Mouse (Mus musculus) limb, embryonic 13.5 days (tissue): ENCODE measurements around the gene Tmem269. TPM values are rescaled to one million over a fixed set of nuclear protein-coding genes. Genes with fewer than 3 reads are reported as not detected.
A peak's percentile ranks its signal among the peaks of the same experiment; 100 is the strongest.

Source experiments
- ATAC-seq: fragments of 200-750 bp; cut with Nextera tagmentation; 2 replicates; pipeline ENCODE4 v1.8.0; 2017; ENCODE audit warnings: low read depth, moderate number of reproducible peaks, moderate TSS enrichment; ENCODE audit not compliant: low FRiP score
- H3K27ac ChIP-seq: fragments of 300-500 bp; sonication (generic); 2 replicates; pipeline ENCODE4 v1.5.1; 2015; ENCODE audit warnings: inconsistent platforms, mild to moderate bottlenecking, moderate library complexity
- H3K27me3 ChIP-seq: fragments of 300-500 bp; sonication (generic); 2 replicates; pipeline ENCODE4 v1.6.1; 2015; ENCODE audit warnings: mild to moderate bottlenecking, inconsistent platforms
- H3K36me3 ChIP-seq: fragments of 300-500 bp; sonication (generic); 2 replicates; pipeline ENCODE4 v1.6.1; 2015; ENCODE audit warnings: inconsistent platforms, mild to moderate bottlenecking, moderate library complexity
- H3K4me1 ChIP-seq: fragments of 300-500 bp; sonication (generic); 2 replicates; pipeline ENCODE4 v1.6.1; 2015; ENCODE audit warnings: inconsistent platforms
- H3K4me2 ChIP-seq: fragments of 300-500 bp; sonication (generic); replicated peaks from 2 replicates; pipeline ENCODE4 v1.6.1; 2015; ENCODE audit warnings: inconsistent platforms, mild to moderate bottlenecking, moderate library complexity
- H3K4me3 ChIP-seq: fragments of 300-500 bp; sonication (generic); 2 replicates; pipeline ENCODE4 v1.5.1; 2015; ENCODE audit warnings: moderate library complexity, mild to moderate bottlenecking, inconsistent platforms
- H3K9ac ChIP-seq: fragments of 300-500 bp; sonication (generic); 2 replicates; pipeline ENCODE4 v1.6.1; 2015; ENCODE audit warnings: mild to moderate bottlenecking, inconsistent platforms
- H3K9me3 ChIP-seq: fragments of 300-500 bp; sonication (generic); 2 replicates; pipeline ENCODE4 v1.6.1; 2016; ENCODE audit warnings: inconsistent platforms
- WGBS: fragments of 180-500 bp; shearing (Covaris S2); methylation state at CpG from one replicate; pipeline ENCODE4 v1.1.7; 2015; 5-methylcytosine and 5-hydroxymethylcytosine counted together
- polyA plus RNA-seq: library from polyadenylated mRNA; unstranded; fragments of >200 nt; fragmentation: Nextera tagmentation; extraction: Ambion mirVana; gene quantifications from 2 replicates; pipeline ENCODE4 v1.2.1, GENCODE M21; 2015

Gene Tmem269
- polyA plus RNA-seq, 1 experiment from 2014 or later = 0.11 TPM

- Histone ChIP-seq H3K9ac (no peak overlapping the region), H3K4me2 (no peak overlapping the region), H3K36me3 (no peaks in the 10 kb centered on the region), H3K27ac (no peak overlapping the region), H3K27me3 (no peaks in the 10 kb centered on the region), H3K9me3 (no peaks in the 10 kb centered on the region), H3K4me3 (no peak overlapping the region), H3K4me1 (peaks cover 4% of the 10 kb centered on the region)
- ATAC-seq = no peak
- WGBS = 62% methylated on average over 3 of the region's 3 CpGs
These were observed 26.7 kb downstream of the Tmem269 start for GRCm38 (mm10) chr4:119191273-119191672.

- Histone ChIP-seq H3K9ac (no peak overlapping the region), H3K4me1 (no peaks in the 10 kb centered on the region), H3K27me3 (no peaks in the 10 kb centered on the region), H3K36me3 (no peaks in the 10 kb centered on the region), H3K27ac (no peak overlapping the region), H3K9me3 (no peaks in the 10 kb centered on the region), H3K4me2 (no peak overlapping the region), H3K4me3 (no peak overlapping the region)
- 83% methylated on average over 8 of the region's 8 CpGs for WGBS
- ATAC-seq = no peak
These were observed 27.4 kb downstream of the Tmem269 start for GRCm38 (mm10) chr4:119190618-119191017.

GRCm38 (mm10) chr4:119189864-119190263 is 28.2 kb downstream of the Tmem269 start, which contains the start of gene Ermap:
TSS of gene Ermap (minus strand) at chr4:119190011.
- H3K4me2 ChIP-seq = no peak within 1 kb of the TSS
- H3K27ac ChIP-seq = no peak within 1 kb of the TSS
- 74% methylated on average over 6 of the region's 6 CpGs for WGBS

GRCm38 (mm10) chr4:119189392-119189791 is 28.6 kb downstream of the Tmem269 start:
- Histone ChIP-seq H3K4me2 (no peak overlapping the region), H3K36me3 (no peaks in the 10 kb centered on the region), H3K9ac (no peak overlapping the region), H3K27ac (no peak overlapping the region), H3K9me3 (no peaks in the 10 kb centered on the region), H3K4me3 (no peak overlapping the region), H3K4me1 (no peaks in the 10 kb centered on the region), H3K27me3 (no peaks in the 10 kb centered on the region)
- ATAC-seq = no peak
- 82% methylated on average over 6 of the region's 6 CpGs for WGBS

More at GRCm38 (mm10) chr4:119189864-119190263, 28.2 kb downstream of the Tmem269 start, which contains the start of gene Ermap:
- Histone ChIP-seq H3K4me3 (no peak within 1 kb of the TSS), H3K27me3 (no peaks in the 10 kb centered on the region), H3K9ac (no peak within 1 kb of the TSS), H3K4me1 (no peaks in the 10 kb centered on the region), H3K9me3 (no peaks in the 10 kb centered on the region), H3K36me3 (no peaks in the 10 kb centered on the region)
- ATAC-seq = no peak

GRCm38 (mm10) chr4:119188060-119188785 is 29.8 kb downstream of the Tmem269 start:
- H3K4me1 ChIP-seq = no peaks in the 10 kb centered on the region
- no peak for ATAC-seq
- H3K9me3 ChIP-seq = no peaks in the 10 kb centered on the region
- no peak overlapping the region for H3K4me2 ChIP-seq
- H3K4me3 ChIP-seq = no peak overlapping the region
- H3K36me3 ChIP-seq = no peaks in the 10 kb centered on the region
- no peak overlapping the region for H3K27ac ChIP-seq
- H3K27me3 ChIP-seq = no peaks in the 10 kb centered on the region
- 55% methylated on average over 11 of the region's 11 CpGs for WGBS
- H3K9ac ChIP-seq = no peak overlapping the region

- Histone ChIP-seq H3K4me1 (no peaks in the 10 kb centered on the region), H3K36me3 (no peaks in the 10 kb centered on the region), H3K4me3 (no peak overlapping the region), H3K9me3 (no peaks in the 10 kb centered on the region), H3K27me3 (no peaks in the 10 kb centered on the region), H3K4me2 (no peak overlapping the region), H3K9ac (no peak overlapping the region), H3K27ac (no peak overlapping the region)
- no peak for ATAC-seq
- 75% methylated on average over 4 of the region's 4 CpGs for WGBS
These were observed 32.2 kb downstream of the Tmem269 start for GRCm38 (mm10) chr4:119185771-119186170.

- Histone ChIP-seq H3K9me3 (no peaks in the 10 kb centered on the region), H3K27ac (no peak overlapping the region), H3K27me3 (no peaks in the 10 kb centered on the region), H3K9ac (no peak overlapping the region), H3K4me1 (no peaks in the 10 kb centered on the region), H3K4me3 (no peak overlapping the region), H3K4me2 (no peak overlapping the region), H3K36me3 (no peaks in the 10 kb centered on the region)
- 59% methylated on average over 1 of the region's 1 CpGs for WGBS
- ATAC-seq = no peak
These were observed 34.5 kb downstream of the Tmem269 start for GRCm38 (mm10) chr4:119183525-119183924.

- Histone ChIP-seq H3K4me2 (no peak overlapping the region), H3K9ac (no peak overlapping the region), H3K27ac (no peak overlapping the region), H3K4me3 (no peak overlapping the region), H3K36me3 (no peaks in the 10 kb centered on the region), H3K4me1 (no peaks in the 10 kb centered on the region), H3K27me3 (no peaks in the 10 kb centered on the region), H3K9me3 (no peaks in the 10 kb centered on the region)
- WGBS = 85% methylated on average over 9 of the region's 9 CpGs
- no peak for ATAC-seq
These were observed 36.6 kb downstream of the Tmem269 start for GRCm38 (mm10) chr4:119181456-119181855.

- Histone ChIP-seq H3K4me3 (no peak overlapping the region), H3K4me1 (no peaks in the 10 kb centered on the region), H3K9me3 (no peaks in the 10 kb centered on the region), H3K4me2 (no peak overlapping the region), H3K9ac (no peak overlapping the region), H3K27ac (no peak overlapping the region), H3K36me3 (no peaks in the 10 kb centered on the region), H3K27me3 (no peaks in the 10 kb centered on the region)
- ATAC-seq = no peak
- whole genome bisulfite sequencing = 57% methylated on average over 4 of the region's 4 CpGs
These were observed 37.8 kb downstream of the Tmem269 start for GRCm38 (mm10) chr4:119180133-119180707.

GRCm38 (mm10) chr4:119178331-119178730 is 39.7 kb downstream of the Tmem269 start:
- no peaks in the 10 kb centered on the region for H3K27me3 ChIP-seq
- H3K9me3 ChIP-seq = no peaks in the 10 kb centered on the region
- H3K4me1 ChIP-seq = peaks cover 4% of the 10 kb centered on the region
- WGBS = 76% methylated on average over 18 of the region's 18 CpGs
- no peak overlapping the region for H3K9ac ChIP-seq
- no peak overlapping the region for H3K4me3 ChIP-seq
- H3K36me3 ChIP-seq = no peaks in the 10 kb centered on the region
- ATAC-seq = no peak
- no peak overlapping the region for H3K27ac ChIP-seq
- H3K4me2 ChIP-seq = no peak overlapping the region

GRCm38 (mm10) chr4:119177702-119178101 is 40.3 kb downstream of the Tmem269 start:
- WGBS = 71% methylated on average over 5 of the region's 5 CpGs

GRCm38 (mm10) chr4:119173851-119174453 is 44.1 kb downstream of the Tmem269 start, which contains the start of gene Zfp691:
TSS of gene Zfp691 (minus strand) at chr4:119174195.
- H3K27me3 ChIP-seq = no peaks in the 10 kb centered on the region
- H3K9me3 ChIP-seq = no peaks in the 10 kb centered on the region
- H3K4me1 ChIP-seq = peaks cover 19% of the 10 kb centered on the region
- H3K4me3 ChIP-seq = peak within 1 kb of the TSS; percentile 77
- H3K36me3 ChIP-seq = peaks cover 24% of the 10 kb centered on the region
- WGBS = under 1% methylated on average over 40 of the region's 40 CpGs
- H3K4me2 ChIP-seq = peak within 1 kb of the TSS; percentile 83
- peak; percentile 100 for ATAC-seq
- peak within 1 kb of the TSS; percentile 22; the same call in 1 of the 2 replicates for H3K27ac ChIP-seq
- peak within 1 kb of the TSS; percentile 81 for H3K9ac ChIP-seq

More at GRCm38 (mm10) chr4:119177702-119178101, 40.3 kb downstream of the Tmem269 start:
- no peak for ATAC-seq
- H3K4me2 ChIP-seq = no peak overlapping the region
- H3K27ac ChIP-seq = no peak overlapping the region
- H3K4me3 ChIP-seq = no peak overlapping the region
- no peak overlapping the region for H3K9ac ChIP-seq
- no peaks in the 10 kb centered on the region for H3K9me3 ChIP-seq
- peaks cover 10% of the 10 kb centered on the region for H3K4me1 ChIP-seq
- H3K27me3 ChIP-seq = no peaks in the 10 kb centered on the region
- no peaks in the 10 kb centered on the region for H3K36me3 ChIP-seq
